Mouse (Mus musculus): ENCODE data around the gene Ms4a1.

DNA sequence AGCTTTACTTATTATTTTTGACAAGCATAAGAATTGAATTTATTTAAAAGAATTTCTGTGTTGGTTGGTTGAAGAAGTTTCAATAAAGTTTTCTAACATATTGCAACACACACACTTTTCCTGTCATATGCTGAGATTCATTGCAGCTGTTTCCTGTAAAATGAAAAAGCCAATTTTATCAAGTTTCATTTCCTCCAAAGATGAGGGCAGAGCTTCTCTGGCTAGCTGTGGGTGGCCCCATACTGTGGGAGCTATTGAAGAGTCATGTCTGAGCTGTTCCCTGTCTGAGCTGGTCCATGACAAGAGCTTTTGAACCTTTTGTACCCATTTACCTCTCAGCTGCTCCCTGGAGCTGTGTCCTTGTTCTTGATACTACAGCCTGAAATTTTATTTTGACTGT, 21.8 kb downstream of the Ms4a1 start:
- TF ChIP-seq CTCF (IDR thresholded peaks at IDR 0.05; ENCODE audit: low read depth), result no peak
- TF ChIP-seq EP300 (optimal IDR thresholded peaks at IDR 0.05), result no peak
